Mouse (Mus musculus) gastrocnemius, postnatal 10 days (tissue): ENCODE results near the gene Zdhhc7. TPM values are rescaled to one million over a fixed set of nuclear protein-coding genes. Genes with fewer than 3 reads are reported as not detected.
A peak's percentile ranks its signal among the peaks of the same experiment; 100 is the strongest.

Experiments used
- DNase-seq: peaks from one replicate; pipeline ENCODE4 v3.0.0; 2021; ENCODE audit warnings: mixed read lengths
- long read RNA-seq, 2 experiments: library from polyadenylated mRNA; stranded (forward); transcript quantifications; one replicate each; pipeline ENCODE4 v2.0.0; 2021
- total RNA-seq, 2 experiments: library from RNA; stranded (reverse); gene quantifications; 2 replicates each; pipeline ENCODE4 v1.2.3; 2021

Gene Zdhhc7
- 10 to 100 TPM; 23.1 to 24.5 TPM for total RNA-seq
- long read RNA-seq, experiment 1, transcript Zdhhc7-201 (8 exons, 3,069 nt) = major isoform, 54 of 69 reads
- long read RNA-seq, experiment 1, transcript Zdhhc7-205 (5 exons, 831 nt) = minor isoform, 6 of 69 reads
- long read RNA-seq, experiment 1, partial matches to known transcripts = 4 of 69 reads
- long read RNA-seq, experiment 1, other reads (novel, unspliced or antisense) = 5 of 69 reads
- long read RNA-seq, experiment 2, transcript Zdhhc7-201 (8 exons, 3,069 nt) = major isoform, 47 of 59 reads
- long read RNA-seq, experiment 2, partial matches to known transcripts = 4 of 59 reads
- long read RNA-seq, experiment 2, other reads (novel, unspliced or antisense) = 6 of 59 reads

DNA sequence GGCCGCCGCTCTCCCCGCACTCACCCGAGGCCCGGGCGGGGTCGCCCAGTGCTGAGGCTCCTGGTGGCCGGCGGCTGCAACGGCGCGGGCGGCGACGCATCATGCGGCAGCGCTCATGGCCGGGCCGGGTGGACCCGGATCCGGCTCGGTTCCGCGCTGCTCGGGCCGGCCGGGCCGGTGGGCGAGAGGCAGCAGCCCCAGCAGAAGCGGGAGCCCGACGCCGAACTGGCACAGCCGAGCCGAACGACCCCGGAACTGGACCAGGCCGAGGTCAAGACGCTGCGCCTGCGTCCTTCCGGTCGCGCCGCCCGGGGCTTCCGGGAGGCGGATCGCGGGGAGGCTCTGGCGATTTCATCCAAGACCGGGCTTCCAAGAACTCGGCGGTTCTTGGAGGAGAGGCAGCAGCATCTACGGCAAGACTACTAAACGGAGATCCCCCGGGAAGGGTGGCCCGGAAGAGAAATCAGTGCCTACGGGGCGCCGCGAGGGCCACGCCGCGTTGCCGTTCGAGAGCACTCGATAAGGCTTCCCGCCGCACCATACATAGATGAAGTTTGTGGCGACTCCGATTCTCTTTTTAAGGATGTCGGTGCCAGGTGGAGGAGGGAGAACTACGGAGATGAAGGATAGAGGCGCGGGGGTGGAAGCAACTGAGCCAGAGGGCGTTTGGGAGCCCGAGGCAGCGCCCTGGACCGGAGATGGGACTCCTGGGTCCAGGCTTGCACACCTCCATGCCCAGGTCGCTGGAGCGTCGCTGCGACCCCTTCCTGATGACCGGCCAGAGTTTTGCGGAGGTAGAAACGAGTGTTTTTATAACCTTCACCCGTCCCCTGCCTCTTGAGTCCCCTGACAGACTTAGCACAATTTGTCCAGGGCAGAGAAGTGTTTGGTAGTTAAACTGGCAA lies at the start of gene Zdhhc7:
Gene Zdhhc7 (minus strand): TSS at position 415 of the 905 bp plus-strand sequence.
- DNase-seq = peak; percentile 82

DNA sequence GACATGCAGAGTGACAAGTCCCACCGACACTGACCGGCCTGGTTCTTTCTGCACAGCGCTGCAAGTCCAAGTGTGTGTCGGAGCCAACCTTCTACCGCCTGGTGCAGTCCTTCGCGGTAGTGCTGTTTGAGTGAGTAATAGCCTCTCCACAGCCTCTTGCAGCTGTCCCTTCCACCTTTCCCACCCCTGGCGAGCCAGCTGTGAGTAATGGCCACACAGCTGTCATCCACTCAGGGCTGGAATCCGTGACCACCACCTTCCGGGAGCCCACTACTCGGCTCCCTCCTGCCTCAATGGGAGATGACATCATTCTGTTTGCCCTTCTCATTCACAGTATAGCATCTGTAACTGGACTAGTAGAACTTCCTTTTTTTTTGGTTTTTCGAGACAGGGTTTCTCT lies 48.7 kb upstream of the Zdhhc7 start:
- DNase-seq = no peak

DNA sequence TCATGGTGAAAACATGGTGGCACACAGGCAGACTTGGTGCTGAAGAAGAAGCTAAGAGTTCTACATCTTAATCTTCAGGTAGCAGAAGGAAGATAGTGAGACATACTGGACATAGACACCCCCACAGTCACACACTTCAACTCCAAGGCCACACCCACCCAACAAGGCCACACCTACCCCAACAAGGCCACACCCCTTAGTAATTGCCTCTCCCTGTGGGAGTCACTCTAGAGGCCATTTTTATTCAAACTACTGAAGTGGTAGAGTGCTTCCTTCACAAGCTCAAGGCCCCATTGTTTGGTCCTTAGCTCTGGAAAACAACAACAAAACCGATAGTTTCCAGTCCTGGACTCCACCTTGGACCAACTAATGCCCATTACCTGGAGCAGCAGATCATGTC lies 44.8 kb upstream of the Zdhhc7 start:
- DNase-seq = no peak

- no peak for DNase-seq
Measured at GRCm38 (mm10) chr8:120144652-120145301, 43.5 kb upstream of the Zdhhc7 start.

GRCm38 (mm10) chr8:120143911-120144651 lies 42.8 kb upstream of the Zdhhc7 start:
- no peak for DNase-seq

GRCm38 (mm10) chr8:120140769-120141168 lies 39.5 kb upstream of the Zdhhc7 start:
- no peak for DNase-seq

DNA sequence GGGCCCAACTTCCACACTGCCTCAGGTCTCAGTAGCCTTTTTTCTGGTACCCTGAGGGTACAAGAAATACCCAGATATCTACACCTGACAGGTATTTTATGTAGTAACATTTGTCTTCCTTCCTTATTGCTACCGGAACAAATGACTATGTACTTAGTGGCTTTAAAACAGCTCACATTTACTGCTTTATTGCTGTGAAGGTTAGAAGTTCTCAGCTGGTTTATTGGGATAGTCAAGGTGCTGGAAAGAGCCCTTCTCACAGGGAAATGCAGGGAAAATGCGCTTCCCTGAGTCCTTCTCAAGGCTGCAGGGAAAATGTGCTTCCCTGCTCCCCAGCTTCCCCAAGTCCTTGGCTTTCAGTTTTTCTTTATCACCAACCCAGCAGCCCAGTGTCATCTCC lies 37.7 kb upstream of the Zdhhc7 start:
- no peak for DNase-seq

GRCm38 (mm10) chr8:120136618-120137017 lies 35.3 kb upstream of the Zdhhc7 start:
- DNase-seq = peak; percentile 48

GRCm38 (mm10) chr8:120135687-120136086 lies 34.4 kb upstream of the Zdhhc7 start:
- DNase-seq = no peak

DNA sequence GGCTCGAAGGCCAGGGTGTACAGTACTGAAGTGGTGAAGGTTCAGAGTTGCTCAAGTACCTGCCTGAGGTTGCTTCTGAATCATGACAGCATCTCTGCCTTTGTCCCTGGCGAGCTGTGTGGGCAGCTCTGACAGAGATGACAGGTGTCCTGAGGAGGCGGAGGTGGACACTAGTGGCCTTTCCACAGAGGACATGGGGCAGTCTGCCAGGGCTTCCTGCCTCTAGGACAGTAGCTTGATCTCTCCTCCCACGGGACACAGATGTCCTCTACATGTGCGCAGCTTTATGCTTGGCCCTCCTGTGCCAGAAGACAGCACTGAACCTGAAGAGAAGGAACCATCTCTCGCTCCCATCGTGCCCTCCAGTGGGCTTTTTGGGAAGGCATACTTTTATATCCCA lies 31.9 kb upstream of the Zdhhc7 start:
- DNase-seq = no peak

- DNase-seq = no peak
Measured at GRCm38 (mm10) chr8:120131158-120131557, 29.9 kb upstream of the Zdhhc7 start.

DNA sequence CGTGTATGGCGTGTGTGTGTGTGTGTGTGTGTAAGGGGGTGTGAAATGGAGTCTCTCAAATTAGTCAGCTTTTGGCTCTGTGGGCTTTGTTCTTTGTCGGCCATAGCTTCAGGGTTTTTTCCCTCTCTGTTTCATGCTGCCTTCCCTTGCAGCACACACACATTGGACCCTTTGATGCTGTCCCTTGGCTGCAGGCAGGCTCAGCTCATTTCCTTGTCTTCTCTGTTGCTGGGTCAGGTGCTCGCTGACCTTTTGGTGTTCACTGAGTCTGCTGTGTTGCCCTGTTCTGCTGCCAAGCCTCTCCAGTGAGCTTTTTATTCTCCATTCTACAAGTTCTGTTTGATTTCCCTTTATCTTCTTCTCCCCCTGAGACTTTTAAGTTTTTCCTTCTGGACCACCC lies 28.3 kb upstream of the Zdhhc7 start:
- DNase-seq = no peak

GRCm38 (mm10) chr8:120126357-120127161 lies 25.3 kb upstream of the Zdhhc7 start:
- no peak for DNase-seq

DNA sequence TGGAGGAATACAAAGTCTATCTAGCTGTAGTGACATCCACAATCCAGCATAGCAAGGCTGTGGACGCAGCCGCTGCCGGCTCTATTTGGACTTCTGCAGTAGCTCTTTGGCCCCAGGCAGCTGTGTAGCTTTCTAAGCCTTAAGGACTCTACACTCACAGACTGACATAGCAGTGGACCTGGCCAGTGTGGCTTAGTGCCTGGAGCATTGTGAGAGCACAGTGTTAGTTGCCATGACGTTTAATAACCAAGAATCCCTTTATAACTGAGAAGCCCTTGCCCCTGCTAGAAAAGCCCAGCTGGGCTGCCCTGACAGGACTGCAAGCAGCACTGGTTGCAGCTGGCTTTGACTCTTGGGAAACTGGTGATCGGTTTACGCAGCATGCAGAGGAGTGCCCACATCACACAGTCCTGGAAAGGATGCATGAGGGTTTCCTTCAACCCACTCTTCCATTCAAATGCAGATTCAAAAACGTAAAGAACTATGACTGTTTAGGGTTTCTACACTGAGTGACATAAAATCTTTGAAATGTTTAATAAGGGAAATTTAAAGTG lies 23.6 kb upstream of the Zdhhc7 start:
- no peak for DNase-seq

DNA sequence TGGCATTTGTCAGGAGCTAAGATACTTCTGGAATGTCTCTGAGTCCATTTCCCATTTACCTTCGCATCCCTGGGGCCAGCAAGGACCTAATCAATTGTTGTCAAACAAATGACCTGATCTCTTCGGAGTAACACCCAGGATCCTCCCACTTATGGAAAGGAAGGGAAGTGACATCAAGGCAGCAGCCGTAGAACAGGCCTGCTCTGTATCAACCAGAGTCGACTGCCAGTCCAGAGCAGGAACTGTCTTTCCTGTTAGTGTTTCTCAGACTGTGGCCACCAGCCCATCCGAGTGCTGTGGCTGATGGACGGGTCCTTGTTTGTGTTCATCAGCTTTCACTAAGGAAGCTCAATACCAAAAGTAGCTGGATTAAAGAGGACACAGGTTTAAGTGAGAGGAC lies 23.0 kb upstream of the Zdhhc7 start:
- DNase-seq = no peak

DNA sequence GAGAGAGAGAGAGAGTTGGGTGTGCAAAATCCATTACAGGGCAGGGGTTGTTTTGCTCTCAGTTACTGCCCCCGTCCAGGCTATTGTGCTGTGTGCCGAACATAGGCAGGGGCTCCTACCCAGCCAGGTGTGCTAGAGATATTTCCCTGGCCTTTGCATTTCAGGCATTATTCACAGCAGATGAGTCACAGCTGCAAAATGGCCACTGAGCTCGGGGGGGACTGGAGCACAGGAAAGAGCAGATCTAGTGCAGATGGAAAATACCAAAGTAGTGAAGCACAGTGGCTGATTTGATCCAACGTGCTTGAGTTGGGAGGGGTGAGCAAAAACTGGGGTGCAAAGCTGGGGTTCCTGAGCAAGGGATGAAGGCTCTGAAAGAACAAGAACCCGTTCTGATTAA lies 19.7 kb upstream of the Zdhhc7 start:
- DNase-seq = no peak

DNA sequence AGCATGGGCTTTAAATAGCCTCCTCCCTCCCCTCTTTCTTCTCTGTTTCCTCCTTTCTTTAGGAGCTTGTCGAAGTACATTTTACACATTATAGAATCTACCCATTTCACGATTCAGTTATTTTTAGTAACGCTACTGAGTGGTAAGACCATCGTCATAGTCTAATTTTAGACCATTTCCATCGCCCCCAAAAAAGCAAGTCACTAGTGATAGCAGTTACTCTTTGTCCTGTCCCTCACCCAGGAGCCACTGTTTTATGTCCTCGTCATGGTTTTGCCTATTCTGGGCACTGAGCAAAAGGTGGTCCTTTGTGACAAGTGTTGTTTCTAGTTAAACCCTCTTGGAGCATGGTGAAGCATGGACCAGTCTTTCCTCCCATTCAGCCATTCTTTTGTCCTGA lies 18.6 kb upstream of the Zdhhc7 start:
- DNase-seq = no peak

DNA sequence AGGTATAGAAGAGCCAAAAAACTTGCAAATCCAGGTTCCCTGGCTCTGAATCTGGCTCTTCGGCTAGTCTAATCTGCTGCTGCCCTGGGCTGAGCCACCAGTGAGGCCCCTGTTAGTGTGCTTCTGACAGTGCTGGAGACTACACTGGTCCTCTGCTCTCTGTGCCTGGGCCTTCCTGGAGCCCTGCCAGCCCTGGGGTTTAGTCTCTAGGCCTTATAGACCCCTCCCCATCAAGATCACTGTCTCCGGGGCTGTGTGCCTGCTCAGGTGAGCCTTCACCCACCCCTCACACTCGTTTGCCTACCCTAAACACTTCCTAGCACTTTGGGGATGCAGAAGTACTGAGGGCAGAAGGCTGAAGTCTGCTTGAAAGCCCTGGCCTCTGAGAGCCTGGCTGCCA lies 18.1 kb upstream of the Zdhhc7 start:
- no peak for DNase-seq

DNA sequence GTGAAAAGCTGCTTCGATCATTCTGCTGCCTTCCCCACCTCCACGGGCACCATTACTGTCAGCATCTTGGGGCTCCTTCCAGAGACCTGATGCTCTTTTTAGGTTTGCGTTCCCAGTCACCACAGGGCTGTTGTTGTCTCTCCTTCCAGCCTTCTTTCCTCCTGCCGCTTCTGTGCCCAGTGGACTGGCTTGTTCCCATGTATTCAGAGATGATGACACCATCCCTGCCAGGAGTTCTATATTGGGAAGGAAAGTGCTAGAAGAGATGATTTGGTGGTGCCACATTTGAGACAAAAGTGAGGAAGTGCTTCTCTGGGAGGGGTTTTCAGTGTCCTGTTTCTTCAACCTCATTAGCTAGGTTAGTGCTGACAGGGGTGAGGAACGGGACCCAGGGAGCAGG lies 17.6 kb upstream of the Zdhhc7 start:
- DNase-seq = no peak

DNA sequence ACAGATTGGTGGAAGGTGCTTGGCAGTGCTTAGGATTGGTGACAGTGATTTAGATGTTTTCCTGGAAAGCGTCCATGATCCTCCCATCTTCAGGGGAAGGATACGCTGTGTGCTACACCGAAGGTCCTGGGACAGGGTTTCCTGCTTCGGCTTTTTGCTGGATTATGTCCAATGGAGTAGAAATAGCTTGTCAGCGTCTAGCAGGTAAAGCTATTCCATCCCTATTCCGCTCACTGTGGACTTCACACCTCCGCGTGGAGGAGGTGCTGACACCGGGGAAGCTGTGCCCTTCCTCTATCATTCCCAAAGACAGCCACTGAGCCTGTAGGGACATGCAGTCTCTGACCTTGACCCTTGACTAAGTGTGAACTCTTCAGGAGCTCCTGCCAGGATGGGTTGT lies 16.9 kb upstream of the Zdhhc7 start:
- DNase-seq = no peak

DNA sequence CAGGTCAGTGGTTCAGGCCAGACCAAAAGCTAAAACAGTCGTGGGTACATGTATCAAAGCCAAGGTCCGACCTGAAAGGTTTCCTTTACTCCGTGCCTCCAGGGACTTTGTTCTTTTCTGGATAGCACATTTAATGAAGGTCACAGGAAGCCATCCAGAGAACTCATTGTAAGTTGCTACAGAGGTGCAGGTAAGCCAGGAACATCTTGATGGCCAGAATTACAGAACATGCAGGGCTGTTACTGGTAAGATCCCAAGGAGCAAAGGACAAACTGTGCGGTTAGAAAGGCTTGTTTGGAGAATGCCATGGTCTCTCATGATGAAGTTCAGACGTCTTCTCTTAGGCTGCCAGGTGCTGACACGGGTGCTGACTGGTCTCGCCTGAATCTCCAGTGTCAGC lies 15.3 kb upstream of the Zdhhc7 start:
- no peak for DNase-seq
